Comparison of ENCODE assay signal across 11 mouse cellular contexts in the genomic region with DNA sequence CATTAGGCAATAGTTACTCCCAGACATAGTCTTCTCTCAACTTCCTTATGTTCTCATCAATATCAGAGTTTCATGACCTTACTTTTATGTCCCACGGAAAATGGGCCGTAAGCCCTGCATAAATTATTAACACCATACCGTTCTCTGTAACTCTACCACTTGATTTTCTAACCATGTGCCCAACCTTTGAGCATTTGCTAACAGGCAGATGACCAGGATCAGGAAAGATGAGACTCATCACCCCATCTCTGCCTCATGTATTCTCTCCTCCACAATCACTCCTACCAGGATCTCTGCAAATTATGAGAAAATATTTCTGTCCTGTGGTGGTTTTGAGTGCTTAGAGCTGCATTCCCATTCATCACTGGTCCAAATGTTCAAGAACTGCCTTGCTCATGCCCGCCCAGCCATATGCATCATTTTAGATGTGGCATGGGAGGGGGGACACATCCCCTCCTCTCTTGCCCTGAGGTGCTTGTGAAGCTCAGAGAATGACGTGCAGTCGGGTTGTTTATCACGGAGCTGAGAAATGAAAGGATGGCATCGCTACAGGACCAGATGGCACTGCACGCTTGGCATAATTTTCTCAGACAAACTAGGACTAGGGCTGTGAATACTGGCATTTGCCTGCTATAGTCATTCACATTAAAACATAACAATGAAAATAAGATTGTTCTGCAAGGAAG.
DNase-seq lines count a peak whose midpoint lies in the region; ATAC-seq and TF ChIP-seq lines count a peak whose summit lies in the region.
"Had no signal": no experiment of that assay in that cellular context is flagged by ENCODE, and none has a peak within 500 bp of the region (broad histone marks: within the 10 kb centered on the region; RNA-seq: fewer than 3 reads in every experiment).

No protein-coding gene starts in this region.

- no peaks in the 10 kb centered on the region for H3K27me3 ChIP-seq in cerebellum, adult 2 months (ENCODE audit: control insufficient read depth, insufficient read depth, low read length)
- H3K27me3 ChIP-seq: heart, embryonic 13.5 days; lung, embryonic 15.5 days; neural tube, embryonic 12.5 days had no signal

- 14% methylated on average over 9 of the region's 9 CpGs for WGBS in cerebellum, adult 2 months

- H3K4me1 ChIP-seq in cerebellum, adult 2 months (ENCODE audit: control insufficient read depth, insufficient read depth, low read length), result peaks cover 11% of the 10 kb centered on the region; the same call in 1 of the 2 replicates
- H3K4me1 ChIP-seq: heart, embryonic 13.5 days; lung, embryonic 15.5 days; neural tube, embryonic 12.5 days had no signal

- H3K4me3 ChIP-seq in cerebellum, adult 2 months (replicated peaks; ENCODE audit: insufficient read depth, low read depth, low read length), result no peak overlapping the region
- H3K4me3 ChIP-seq: heart, embryonic 13.5 days; lung, embryonic 15.5 days; neural tube, embryonic 12.5 days had no signal

- DNase-seq in cerebellum, adult 2 months, result peak; percentile 93 to 98
- peak; percentile 26 to 53 for DNase-seq in cerebellum, postnatal 4 days (ENCODE audit: low spot score in 2 of 2)
- peak; percentile 64 to 72 for DNase-seq in layer of hippocampus, postnatal 10 days (ENCODE audit: low spot score in 2 of 2)
- DNase-seq in right cerebral cortex, adult 18-20 months, result peak; percentile 71
- DNase-seq in yolk sac, embryonic 10.5 days (ENCODE audit: low spot score), result no peak
- no peak for DNase-seq in urinary bladder, postnatal 4 days (ENCODE audit: low spot score in 2 of 2)
- DNase-seq: kidney, adult 9 months had no signal

- no peak for TF ChIP-seq CTCF in cerebellum, adult 2 months (IDR thresholded peaks at IDR 0.05; ENCODE audit: borderline replicate concordance, insufficient read depth, low read depth, low read length)

- H3K27ac ChIP-seq in cerebellum, adult 2 months (ENCODE audit: insufficient read depth, low read length), result peak overlapping the region; percentile 71
- H3K27ac ChIP-seq: heart, embryonic 13.5 days; lung, embryonic 15.5 days; neural tube, embryonic 12.5 days had no signal

- ATAC-seq in megakaryocyte, adult 5-6 weeks (ENCODE audit: poor library complexity, severe bottlenecking), result no peak

- peak; percentile 38; the same call in 1 of the 2 replicates for TF ChIP-seq POLR2A in cerebellum, adult 2 months (IDR thresholded peaks at IDR 0.05; ENCODE audit: borderline replicate concordance, insufficient read depth, low read length)

Comparison
In these comparisons a context has a peak if more than half of its experiments do, and no peak if none do; other contexts are left out.
1. DNase-seq: peak in cerebellum, adult 2 months (2 of 2), cerebellum, postnatal 4 days (2 of 2), layer of hippocampus, postnatal 10 days (2 of 2) and right cerebral cortex, adult 18-20 months (single experiment); none in yolk sac, embryonic 10.5 days (single experiment) and urinary bladder, postnatal 4 days (0 of 2).